Mouse (Mus musculus): ENCODE results near the gene Xrra1.

DNA sequence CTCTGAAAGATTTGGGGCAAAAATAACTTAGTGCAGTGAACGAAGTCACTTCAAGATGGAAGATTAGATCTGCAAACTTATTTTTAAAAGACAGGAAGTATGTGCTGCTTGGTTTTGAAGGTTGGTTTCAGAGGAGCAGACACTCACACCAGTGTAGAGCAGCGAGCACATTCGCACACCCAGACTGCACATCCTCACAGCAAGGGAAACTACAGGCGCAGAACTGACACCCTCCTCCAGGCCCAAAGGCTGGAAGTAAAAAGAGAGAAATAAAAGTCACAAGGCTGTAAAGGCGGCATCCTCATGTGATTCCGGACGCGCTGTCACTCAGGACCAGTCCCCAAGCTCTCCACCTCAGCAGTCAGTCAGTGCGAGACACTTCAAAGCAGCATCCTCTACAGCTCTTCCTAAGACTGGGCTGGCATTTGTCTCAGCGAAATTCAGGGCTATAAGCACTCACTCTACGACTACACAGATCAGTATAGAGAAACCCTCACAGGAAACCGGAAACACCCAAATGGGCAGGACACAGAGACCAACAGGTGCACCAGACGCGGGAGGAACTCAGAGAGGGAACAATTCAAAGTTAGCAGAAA is 2.6 kb upstream of the Xrra1 start:
- TF ChIP-seq CTCF (IDR thresholded peaks at IDR 0.05; ENCODE audit: insufficient read depth, low read depth, low read length): no peak
- no peak for TF ChIP-seq POLR2A (IDR thresholded peaks at IDR 0.05; ENCODE audit: insufficient read depth, low read depth, low read length)
